Mouse (Mus musculus): ENCODE measurements around the gene Flii. TPM values are rescaled to one million over a fixed set of nuclear protein-coding genes. Genes with fewer than 3 reads are reported as not detected.

Flii gene
- 100 to 1,000 TPM in 2 of 4 experiments, 10 to 100 TPM in 2; 96.0 to 116 (median 101) TPM for total RNA-seq (2022)

DNA sequence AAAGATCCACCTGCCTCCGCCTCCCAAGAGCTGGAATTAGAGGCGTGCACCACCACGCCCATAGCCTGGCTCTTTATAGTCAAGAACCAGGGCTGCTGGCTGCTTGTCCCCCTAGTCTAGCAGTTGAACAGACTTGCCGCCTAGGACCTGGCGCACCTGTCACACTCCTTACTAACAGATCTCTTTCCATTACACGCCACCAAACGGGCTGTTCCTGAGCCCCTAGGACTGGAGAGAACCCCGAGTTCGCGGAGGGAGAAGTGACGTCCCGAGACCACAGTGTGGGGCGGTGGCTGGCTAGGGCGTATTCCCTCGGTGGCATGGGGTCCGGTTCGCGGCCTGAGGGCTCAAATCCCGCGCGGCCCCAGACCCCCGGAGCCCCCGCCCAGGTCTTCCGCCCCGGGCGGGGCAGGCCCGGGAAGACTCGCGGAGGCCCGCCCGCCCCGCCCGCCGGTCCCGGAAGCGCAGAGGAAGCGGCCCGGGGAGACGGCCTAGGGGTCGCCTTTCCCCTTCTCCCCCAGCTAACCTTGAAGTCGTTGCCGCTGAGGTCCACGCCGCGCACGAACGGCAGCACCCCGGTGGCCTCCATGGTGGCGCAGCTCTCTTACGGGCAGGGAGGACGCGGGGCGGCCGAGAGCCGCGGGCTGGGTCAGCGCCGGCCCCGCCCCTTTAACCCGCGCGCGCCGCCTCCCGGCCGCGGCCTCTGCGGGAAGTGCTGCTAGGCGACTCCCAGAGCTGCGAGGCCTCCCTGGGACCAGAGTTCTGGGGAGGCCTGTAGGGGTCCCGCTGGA is at the start of gene Flii:
TSS of gene Flii (minus strand) at position 663 of the 791 bp plus-strand sequence.
- DNase-seq (ENCODE audit: low spot score in 2 of 2) = peak; percentile 78 to 82

DNA sequence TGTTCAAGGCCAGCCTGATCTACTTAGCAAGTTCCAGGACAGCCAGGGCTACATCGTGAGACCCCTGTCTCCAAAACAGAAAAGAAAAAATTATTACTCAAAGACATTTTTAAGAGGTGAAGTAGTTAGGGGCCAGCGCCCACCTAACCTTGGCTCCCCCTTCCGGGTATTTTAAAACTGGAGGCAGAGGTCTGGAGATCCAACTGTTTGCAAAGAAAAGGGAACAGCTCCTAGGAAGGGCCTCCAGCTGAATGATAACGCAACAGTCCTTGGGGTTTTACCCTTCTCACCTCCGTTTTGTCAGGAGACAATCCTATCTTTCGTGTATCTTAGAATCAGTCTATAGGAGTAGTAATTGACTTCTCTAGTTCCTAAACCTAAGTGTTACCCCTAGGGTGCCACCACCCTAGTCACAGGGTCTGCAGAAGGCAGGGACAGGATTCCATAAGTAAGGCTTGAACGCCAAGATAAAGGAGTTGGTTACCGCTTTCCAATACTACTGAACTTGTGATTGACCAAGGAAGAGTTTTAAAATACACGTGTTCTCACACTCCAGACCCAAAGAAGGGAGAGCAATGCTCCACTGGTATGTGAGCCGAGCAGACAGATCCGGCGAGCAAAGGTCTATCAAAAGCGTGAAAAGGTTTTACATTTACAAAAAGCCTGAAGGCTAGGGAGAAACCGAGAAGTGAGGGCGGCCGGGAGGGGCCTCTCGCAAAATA is 49.2 kb upstream of the Flii start:
- DNase-seq (ENCODE audit: low spot score in 2 of 2) = no peak

DNA sequence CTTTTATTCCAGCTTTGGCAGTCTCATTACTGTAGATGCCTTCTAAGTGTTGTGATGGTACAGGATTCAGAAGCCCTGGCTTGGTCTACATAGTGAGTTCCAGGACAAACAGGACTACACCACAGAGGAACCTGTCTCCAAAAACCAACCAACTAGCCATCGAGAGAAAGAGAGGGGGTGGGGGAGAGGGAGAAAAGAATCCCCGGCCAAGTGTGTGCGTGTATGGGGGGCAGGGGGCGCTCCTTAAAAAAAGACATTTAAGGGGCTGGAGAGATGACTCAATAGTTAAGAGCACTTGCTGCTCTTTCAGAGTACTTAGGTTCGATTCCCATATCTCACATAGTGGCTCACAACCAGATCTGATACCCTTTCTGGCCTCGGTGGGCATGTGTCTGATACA is 48.5 kb upstream of the Flii start:
- no peak for DNase-seq (ENCODE audit: low spot score in 2 of 2)

DNA sequence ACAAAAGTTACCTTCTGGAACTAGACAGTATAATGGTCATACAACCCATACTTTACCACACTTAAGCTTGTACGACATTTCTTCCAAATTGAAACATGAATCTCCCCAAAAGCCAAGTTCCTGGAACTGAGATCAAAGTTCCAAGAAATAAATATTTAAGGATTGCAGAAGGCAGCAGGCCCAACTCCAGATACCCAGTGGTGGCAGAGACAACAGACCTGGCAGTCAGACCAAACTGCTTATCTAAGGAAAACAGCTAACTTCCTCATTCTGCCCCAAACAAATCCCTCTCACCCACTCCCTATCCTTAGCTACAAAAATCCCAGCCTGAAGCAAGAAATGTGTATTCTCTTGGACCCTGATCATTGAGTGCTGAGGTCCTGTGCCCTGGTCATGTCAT is 47.8 kb upstream of the Flii start:
- DNase-seq (ENCODE audit: low spot score in 2 of 2) = no peak

DNA sequence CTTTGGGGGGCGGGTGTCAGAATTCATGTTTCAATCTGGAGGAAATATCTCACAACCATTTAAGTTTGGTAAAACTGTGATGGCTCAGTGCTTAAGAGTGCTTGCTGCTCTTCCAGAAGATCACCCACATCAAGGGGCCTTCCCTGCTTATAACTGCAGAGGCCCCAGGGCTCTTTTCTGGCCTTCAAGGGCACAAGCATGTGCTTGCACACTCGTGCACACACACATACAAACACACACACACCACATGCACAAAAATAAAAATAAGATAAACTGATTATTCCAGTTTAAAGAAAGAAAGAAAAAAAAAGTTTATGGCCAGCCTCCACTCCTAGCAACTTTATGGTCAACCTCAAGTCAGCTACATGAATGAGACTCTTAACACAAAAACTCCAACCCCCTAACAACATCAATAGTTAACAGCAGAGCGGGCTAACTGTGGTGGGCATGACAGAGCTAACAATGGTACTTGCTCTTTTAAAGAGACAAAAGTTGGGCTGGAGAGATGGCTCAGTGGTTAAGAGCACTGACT is 47.2 kb upstream of the Flii start:
- DNase-seq (ENCODE audit: low spot score in 2 of 2) = no peak

DNA sequence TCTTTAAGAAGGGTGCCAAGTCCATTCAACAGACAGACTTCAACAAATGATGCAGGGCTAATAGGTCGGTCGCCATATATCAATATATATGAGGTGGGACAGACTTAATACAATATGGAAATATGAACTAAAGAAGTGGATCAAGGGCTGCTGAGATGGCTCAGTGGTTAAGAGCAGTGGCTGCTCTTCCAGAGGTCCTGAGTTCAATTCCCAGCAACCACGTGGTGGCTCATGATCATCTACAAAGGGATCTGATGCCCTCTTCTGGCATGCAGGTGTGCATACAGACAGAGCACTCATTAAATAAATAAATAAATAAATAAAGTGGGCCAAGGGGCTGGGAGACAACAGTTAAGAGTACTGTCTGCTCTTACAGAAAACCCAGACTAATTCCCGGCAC is 45.1 kb upstream of the Flii start:
- no peak for DNase-seq (ENCODE audit: low spot score in 2 of 2)

DNA sequence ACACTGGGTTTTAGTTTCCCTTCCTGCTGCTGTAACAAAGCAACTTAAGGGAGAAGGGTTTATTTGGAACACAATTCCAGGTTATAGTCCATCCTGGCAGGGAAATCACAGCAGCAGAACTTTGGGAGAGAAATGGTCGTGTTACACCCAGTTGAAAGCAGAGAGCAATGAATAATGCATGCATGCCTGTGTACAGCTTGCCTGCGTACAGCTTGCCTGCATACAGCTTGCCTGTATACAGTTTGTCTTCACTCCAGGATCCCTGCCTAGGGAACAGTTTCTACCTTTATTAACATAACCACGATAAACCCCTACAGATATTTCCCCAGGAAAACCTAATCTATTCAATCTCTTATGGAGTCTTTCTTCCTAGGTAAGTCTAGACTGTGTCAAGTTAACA is 43.7 kb upstream of the Flii start:
- no peak for DNase-seq (ENCODE audit: low spot score in 2 of 2)

DNA sequence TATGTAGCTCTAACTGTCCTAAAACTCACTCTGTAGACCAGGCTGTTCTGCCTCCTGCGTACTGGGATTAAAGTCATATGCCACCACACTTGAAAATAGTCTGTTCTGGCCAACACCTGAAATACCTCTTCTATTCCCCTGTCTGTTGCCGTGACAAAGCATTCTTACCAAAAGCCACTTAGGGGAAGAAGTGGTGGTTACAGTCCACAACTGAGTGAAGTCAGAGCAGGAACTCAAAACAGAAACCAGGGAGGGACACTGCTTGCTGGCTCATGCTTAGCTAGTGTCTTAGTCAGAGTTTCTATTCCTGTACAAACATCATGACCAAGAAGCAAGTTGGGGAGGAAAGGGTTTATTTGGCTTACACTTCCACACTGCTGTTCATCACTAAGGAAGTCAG is 42.3 kb upstream of the Flii start:
- DNase-seq (ENCODE audit: low spot score in 2 of 2) = no peak

DNA sequence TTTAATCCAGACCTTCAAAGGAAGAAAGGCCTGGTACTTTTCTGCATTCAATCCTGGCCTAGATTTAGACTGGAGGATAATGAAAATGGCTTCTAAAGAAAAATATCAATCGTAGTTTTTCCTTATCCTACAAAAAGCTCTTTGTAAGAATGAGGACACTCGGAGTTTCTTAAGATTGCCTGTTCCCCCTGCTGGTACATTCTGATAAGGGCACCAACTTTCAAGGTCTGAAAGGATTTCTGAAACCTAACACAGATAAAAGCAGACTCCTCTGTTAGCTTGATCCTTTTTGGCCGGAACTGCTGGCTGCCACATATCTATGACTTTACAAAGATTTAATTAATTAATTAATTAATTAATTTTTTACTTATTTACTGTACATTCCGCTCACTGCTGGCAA is 39.9 kb upstream of the Flii start:
- no peak for DNase-seq (ENCODE audit: low spot score in 2 of 2)

DNA sequence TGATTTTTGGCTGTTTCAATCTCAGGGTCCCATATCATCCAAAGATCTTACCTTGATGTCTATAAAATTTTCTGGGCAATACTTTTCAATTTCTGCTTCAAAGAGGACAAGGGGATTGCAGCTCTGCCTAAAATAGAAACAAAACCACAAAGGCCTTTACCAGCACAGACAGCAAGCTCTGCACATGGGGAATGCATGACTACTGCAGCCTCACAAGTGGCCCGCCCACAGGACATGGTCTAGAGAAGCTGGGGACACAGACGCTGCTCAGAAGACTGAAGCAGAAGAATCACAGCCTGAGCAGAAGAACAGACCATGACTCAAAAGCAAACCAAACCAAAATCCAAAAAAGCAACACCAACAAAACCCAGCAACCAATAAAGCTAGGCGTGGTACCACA is 34.6 kb upstream of the Flii start:
- no peak for DNase-seq (ENCODE audit: low spot score in 2 of 2)

DNA sequence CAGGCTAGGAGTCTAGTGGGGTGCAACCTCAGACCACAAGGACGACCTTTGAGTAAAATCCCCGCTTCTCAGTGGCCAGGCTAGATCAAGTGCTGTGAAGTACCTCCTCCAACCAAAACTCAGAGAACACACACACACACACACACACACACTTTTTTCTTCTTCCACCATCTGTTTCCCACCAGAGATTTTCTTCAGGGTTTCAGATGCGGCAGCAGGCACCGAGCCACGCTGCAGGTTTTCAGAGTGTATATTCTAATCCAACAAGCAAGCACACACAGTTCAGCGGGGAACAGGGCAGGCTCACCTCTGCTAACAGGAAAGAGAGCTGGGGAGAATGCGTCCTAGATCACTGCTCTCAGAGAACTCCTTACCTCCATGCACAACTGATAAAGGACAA is 28.5 kb upstream of the Flii start:
- no peak for DNase-seq (ENCODE audit: low spot score in 2 of 2)

DNA sequence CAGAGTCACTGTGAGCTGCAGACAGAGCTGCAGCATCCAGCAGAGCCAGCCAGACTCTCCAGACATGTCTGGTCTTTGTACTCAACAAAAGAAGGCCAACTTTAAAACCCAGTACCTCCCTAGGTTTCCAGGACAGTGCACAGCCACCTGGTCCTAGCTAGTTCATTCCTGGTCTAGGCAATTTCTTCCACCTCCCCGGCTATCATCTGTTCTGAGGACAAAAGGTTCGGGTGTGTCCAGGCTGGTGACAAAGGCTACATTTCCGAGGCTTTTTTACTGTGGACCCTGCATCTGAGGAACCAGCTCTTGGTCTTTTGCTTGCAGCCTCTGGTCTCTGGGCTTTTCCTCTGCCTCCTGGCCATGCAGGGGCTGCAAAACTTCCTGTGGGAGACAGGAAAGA is 13.3 kb upstream of the Flii start:
- DNase-seq (ENCODE audit: low spot score in 2 of 2) = no peak

DNA sequence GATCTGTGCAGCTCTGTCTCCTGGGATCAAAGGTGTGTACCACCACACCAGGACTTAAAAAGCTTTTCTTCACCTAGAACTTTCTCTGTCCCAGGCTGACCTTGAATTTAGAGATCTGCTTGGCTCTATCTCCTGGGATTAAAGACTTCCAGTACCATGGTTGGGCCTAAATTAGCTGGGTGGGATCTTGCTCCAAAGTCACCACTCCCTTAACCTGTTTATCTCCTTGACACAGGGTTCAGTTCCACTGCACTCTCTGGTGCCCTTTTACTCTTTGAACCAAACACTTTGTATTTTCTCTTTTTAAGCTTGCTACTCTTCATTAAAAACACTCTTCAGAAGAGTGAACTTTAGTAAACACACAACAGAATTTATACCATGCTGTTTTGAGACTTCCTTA is 10.4 kb upstream of the Flii start:
- DNase-seq (ENCODE audit: low spot score in 2 of 2) = no peak

DNA sequence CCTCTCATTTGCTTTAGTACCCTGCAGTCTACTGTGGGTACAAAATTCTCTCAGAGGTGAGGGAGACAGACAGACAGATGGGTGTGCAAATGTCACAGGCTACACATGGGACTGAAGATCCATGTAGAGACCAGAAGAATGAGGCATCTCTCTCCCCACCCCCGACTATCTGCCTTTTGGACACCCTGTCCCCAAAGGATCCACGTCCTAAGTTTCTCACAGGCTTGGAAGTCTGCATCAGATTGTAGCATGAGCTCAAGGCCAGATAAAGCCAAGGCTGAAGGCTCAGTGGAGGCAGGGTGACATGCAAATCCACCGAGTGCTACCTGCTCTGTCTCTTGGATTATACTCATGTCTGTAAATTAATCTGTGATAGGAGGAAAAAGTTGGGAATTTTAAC is 9.4 kb upstream of the Flii start:
- DNase-seq (ENCODE audit: low spot score in 2 of 2) = no peak

DNA sequence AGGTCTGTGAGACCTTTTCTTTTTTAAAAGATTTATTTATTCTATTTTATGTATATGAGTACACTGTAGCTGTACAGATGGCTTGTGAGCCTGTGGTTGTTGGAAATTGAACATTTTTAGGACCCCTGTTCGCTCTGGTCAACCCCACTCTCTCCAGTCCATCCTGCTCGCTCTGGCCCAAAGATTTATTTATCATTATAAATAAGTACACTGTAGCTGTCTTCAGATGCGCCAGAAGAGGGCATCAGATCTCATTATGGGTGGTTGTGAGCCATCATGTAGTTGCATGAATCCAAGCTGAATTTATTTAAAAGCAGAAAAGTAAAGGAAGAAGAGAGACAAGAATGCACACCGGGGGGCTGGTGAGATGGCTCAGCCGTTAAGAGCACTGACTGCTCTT is 8.1 kb upstream of the Flii start:
- DNase-seq (ENCODE audit: low spot score in 2 of 2) = no peak

DNA sequence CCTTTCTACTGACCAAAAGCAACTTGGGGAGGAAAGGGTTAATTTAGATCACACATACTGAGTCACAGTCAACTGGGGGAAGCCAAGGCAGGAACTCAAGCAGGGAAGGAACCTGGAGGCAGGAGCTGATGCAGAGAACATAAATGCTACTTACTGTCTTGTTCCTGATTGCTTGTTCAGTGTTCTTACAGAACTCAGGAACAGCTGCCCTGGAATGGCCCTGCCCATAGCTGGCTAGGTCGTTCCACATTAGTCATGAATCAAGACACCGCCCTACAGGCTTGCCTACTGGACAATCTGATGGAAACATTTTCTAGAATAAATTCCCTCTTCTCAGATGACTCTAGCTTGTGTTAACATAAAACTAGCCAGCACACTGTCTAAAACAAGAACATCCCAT is 7.1 kb upstream of the Flii start:
- DNase-seq (ENCODE audit: low spot score in 2 of 2) = peak; percentile 28 to 41

DNA sequence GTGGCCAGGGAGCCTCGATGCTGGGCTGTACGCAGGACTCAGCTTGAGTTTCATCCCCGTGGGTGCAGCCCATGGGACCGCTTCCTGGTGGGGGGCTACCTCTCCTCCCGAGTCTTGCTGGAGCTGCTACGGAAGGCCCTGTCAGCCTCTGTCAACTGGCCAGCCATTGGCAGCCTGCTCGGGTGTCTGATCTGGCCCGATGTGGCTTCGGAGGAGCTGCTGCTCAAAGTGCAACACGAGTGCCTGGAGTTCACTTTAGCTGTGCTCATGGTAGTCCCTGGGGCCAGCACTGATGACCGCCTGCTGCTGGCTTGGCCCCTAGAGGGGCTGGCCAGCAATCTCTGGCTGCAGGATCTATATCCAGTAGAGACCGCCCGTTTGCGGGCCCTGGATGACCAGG is 4.2 kb upstream of the Flii start:
- DNase-seq (ENCODE audit: low spot score in 2 of 2) = peak; percentile 67 to 78

DNA sequence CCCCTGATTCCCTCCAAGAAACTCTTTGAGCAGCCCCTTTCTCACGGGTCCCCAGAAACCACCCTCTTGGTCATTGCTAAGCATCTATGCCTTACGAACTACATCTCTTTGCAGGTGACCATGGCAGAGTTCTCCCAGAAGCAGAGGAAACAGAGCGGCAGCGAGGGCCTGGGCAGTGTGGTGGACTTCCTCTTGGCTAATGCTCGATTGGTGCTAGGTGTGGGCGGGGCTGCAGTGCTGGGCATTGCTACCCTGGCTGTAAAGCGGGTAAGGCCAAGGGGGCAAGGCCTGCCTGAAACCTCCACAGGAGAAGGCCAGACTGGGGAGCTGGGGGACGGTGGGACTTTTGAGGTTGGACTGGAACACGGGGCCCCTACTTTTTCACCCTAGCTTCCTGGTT is 3.1 kb upstream of the Flii start:
- no peak for DNase-seq (ENCODE audit: low spot score in 2 of 2)

DNA sequence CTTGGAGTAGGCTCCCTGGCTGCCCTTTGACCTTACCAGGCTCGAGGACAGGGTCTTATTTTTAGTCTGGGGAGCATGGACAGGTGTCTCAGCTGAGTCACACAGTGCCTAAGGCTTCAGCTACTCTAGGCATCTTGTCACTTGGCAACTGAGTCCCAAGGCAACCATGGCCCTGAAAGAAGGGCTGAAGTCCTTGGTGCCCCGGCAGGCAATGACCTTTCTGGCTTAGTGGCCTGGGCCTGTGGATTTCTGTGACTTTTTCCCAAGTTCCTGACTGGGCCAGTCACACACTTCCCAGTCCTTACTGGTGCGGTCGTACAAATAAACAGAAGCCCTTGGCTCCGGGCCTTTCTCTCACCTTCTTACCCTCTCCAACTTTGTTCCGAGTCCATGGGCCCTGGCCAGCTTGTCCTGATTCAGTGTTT is 2.2 kb upstream of the Flii start:
- DNase-seq (ENCODE audit: low spot score in 2 of 2) = peak; percentile 52 to 69

DNA sequence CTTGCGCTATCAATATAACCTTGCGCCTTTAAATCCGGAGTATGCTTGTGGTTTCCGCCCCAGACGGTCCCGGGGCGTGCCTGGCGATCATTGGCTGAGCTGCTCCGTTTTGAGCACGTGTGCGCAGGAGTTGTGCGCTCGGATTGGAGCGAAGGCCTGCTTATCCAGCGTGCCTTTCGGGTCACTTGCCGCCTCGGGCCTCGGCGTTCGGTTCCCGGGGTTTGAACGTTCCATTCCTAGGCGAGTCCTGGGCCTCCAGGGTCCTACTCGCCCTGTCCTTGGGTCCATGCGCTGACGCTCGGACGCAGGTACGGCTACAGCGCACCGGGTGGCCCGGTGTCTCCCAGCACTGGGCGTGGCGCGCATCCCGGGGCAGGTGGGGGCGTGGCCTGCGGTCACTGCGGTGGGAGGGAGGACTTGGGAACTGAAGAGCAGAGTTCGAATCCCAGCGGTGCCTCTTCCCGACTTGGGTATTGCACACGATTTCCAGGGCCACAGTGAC is 1.2 kb upstream of the Flii start, which contains the start of gene Mief2:
TSS of gene Mief2 (plus strand) at position 139 of the 502 bp plus-strand sequence.
- peak; percentile 90 to 93 for DNase-seq (ENCODE audit: low spot score in 2 of 2)

DNA sequence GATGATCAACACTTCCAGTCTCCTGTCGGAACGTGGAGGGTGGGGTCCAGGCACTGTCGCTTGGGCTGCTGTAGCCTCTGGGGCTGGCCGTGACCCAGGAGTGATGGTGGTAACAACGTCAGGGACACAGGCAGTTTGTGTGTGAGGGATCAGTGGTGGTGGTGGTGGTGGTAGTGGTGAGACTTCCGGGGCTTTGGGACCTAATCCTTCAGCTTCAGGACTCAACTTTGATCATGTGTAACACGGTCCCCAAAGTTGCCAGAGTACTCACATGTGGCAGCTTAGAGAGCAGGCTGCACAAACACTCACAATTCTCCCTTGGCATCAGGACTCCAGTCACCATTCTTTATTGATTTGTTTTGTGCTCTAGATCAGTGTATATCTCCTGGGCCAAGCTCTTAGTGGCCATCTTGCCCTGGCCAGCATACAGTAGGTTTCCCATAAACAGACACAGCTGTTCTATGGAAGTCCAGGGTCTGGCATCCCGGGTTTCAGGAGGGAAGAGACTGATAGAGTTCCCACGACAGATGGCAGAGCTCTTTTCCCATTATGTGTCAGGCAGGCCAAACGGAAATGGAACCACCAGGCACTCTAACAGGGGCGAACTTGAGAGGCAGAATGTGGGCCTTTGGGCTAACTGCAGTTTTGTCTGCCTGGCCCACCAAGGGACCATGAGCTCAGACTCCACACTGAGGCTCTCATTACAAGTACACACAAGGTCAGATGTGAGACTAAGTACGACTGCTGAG is 503 bp upstream of the Flii start:
- DNase-seq (ENCODE audit: low spot score in 2 of 2) = no peak

DNA sequence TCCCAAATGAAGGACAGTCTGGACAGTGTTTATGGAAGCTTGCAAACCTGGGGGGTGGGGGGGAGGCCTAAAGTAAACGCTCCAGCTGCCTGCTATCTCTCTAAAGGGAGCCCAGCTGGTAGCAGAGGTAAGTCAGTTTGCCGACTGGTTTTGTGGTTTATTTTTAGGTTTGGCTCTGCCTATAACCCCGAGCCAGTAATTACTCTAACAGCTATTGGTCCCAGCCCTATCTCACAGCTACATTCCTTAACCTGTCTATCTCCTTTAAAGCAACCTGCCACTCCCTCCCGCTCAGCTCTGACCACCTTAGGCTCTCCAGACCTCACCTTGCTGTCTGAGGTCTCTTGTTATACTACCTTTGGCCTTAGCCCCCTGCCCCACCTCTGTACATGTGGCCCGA is 7.8 kb downstream of the Flii start:
- DNase-seq (ENCODE audit: low spot score in 2 of 2) = no peak

Measured in gastrocnemius, adult 8-10 months (tissue).